Mouse (Mus musculus): Measurements from ENCODE around the gene Blmh.

Blmh gene

DNA sequence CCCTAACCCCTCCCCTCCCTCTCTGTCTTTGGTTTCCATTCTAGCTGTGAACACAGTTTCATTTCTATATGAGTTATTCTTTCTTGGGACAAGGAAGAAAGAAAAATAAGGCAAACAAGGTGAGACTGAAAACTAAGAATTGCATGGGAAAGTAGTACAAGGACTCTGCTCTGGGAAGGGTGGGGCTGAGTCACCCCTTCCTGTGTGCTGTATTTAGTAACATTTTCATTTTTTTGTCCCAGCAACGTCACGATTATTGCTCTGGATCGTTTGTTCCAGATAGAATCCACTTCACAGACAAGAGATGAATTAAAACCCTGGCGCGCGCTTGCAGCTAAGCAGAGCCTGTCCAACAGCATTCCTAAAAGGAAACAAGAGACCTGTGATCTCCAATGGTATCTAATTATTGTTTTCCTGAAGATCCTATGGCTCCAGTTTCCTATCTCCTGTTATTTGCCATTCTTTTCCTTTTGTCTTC lies at the start of gene Blmh:
Gene Blmh, plus strand, starts transcription at position 51 of the 478 bp plus-strand sequence.
- DNase-seq, result no peak

DNA sequence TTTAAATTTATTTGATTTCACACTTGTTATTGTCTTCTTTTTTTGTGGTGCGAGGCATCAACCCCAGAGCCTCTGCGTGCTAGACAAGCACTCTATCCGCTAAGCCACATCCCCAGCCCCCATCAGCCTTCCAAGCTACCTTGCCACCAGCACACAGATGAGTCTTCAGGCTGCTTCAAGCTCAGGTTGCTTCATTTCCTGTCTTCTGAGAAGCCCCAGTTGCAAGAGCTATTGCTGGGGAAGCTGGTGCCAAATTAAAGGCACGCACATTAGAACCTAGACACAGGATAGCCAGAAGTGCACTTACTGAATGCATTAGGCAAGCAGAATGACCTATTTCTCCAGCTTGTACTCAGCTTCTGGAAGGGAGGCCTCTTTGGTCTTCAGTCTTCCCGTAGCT lies 44.8 kb upstream of the Blmh start:
- DNase-seq, result peak in 1 of 2 experiments; percentile 32

DNA sequence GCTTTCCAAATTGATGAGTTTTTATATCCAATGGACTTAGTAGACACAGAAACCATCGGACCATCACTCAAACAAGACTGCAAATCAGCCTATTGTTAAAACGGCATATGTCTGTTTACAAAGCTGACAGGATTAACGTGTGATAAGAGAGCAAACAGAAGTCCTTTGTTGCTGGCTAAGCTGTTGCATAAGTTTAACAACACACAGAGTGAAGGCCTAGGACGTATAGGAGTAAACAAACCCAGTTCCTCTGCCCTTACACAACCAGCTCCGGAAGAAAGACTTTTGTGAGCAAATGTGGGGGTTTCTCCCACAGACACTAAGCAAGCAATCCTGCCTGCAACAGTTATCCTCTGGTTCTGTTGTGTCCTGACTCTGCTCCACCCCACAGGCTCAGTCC lies 40.2 kb upstream of the Blmh start:
- DNase-seq, result no peak

DNA sequence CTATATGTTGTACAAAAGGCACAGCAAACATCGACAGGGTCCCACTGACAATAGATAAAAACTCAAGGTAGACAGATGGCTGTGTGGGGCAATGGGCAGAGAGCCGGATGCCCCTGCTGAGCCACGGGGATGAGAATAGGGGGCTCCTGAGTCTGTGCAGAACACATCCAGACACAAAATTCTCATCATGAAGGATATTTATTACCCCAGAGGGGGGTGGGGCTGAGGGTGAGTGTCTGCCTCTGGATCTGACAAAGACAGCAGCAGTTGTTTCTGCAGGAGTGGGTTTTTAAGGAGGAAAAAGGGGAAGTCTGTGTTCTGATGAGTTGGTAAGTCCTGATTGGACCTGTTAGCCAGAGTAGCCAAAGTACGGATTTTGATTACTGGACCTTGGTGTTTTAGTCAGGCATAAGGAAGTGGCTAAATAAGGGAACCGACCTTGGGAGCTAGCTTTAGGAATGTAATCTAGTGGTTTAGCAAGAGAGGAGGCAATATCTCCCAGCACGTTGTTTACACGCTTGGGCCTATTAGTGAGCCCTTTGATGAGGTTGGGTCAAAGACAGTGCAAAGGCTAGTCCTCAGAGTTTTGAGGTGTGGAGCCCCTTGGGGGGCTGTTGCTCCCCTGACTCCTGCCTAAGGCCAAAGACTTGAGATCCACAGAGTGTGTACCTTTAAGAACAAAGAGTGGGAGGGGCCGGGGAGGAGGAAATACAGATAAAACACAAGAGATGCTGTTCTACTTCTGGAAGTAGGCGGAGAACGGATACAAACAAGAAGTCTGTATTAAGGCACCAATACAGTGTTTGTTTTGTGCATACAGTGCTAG lies 35.1 kb upstream of the Blmh start:
- DNase-seq, result peak in 1 of 2 experiments; percentile 52

DNA sequence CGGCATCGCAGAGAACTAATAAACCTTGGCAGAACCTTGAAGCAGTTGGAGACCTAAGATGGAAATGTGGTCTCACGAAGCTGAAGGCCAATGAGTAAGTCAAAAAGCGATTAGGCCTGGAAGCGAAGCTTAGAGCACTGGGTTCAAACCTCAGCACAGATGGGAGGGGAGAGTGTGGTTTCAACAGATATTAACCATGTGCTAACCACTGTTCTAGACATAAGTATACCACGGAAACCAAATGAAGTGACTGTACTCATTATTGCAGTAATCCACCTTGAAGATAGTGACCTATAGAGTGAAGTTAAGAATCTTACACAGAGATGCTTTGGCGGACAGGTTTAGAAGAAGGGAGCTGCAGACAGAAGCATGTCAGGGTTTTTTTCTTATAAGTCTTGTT lies 33.4 kb upstream of the Blmh start:
- DNase-seq, result no peak

DNA sequence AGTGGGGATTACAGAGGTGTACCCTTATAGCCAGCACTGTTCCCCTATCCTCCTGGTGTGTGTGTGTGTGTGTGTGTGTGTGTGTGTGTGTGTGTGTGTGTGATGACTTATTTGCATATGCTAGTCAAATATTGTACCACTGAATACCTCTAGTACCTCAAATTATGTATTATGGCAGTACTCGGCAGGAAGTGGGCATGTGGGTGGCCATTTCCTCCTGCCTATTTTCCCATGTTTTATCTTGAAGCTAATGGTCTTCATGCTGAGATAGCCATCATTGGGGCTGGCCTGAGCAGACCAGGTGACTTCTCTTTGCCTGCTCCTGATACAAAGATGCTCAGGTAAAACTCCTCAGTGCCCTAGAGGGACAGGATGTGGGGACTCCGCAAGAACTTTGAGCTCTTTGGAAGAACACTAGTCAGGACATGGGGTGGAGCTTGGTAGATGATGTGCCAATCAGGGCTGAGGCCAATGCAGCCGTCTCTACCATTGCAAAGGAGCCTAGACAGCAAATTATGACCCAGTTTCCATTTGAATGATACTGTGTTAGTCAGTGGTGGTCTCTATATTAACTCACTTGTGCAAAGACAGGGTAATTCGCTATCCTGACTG lies 32.8 kb upstream of the Blmh start:
- no peak for DNase-seq

DNA sequence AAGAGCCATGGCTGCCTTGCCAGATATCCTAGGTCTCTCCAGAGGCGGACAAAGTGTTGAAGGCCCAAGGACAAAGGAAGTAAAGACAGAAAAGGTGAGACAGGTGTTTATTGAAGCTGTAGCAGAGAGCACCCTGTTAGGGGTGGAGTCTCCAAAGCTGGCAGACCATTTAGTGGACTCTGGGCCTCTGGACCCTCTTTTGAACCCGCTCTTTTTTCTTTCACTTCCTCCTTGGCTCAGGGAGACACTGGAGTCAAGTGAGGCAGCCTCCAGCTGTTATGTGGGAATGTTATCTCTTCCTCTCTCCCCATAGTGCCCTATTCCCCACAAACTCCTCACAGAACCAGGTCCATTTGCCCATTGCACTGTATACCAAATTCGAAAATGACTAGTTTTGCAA lies 31.6 kb upstream of the Blmh start:
- DNase-seq, result no peak

DNA sequence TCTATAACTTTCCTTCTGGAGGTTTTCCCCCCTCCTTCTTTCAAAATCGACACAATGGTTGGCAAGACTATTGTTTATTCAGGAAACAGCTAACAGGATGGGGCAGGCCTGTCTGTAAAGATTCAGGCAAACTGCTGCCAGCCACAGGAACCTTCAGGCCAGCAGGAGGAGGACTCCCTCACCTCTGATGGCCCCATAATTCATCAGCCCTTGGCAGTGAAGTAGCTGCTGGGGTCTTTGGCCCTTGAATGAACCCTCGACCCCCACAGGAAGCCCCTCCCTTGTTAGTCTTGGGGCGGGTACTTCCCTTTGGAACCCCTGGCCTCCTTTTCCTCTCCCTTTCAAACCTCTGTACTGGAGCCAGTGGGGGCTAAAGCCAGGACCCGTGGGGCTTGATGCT lies 31.0 kb upstream of the Blmh start:
- DNase-seq, result peak; percentile 66 to 86

DNA sequence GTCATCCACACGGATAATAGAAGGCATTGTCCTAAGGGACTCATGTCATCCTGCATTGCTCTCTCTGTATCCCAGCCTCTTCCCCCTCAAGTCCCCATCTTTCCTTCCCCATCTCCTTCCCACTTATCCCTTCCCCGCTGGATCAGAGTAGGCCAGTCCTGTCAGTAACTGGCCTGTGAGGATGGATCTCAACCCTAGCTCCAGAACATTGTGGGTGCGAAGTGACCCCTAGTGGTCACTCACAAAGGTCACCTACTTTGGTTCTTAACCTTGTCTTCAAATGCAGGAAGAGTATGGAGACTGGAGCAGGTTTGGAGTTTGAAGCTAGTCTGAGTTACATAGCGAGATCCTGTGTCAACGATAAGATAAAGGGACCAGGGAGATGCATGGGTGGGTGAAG lies 30.4 kb upstream of the Blmh start:
- peak; percentile 70 to 75 for DNase-seq

DNA sequence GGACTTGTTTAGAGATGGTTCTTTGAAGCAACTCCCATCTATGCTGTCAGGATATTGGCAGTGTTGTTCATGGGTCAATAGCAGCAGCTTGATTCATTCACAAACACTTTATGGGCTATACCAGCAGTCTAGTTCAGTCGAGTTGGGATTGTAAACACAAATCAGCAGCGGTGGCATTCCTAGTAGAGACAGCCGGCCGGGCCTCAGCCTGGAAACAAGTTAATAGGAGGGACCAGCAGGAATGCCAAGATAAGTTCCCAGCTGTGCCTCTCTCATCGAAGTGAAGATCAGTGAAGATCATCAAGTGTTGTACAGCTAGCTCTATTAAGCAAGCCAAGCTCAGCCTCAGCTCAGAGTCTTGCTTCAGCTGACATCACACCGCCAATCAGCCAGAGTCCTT lies 28.2 kb upstream of the Blmh start:
- DNase-seq, result peak; percentile 63 to 89

DNA sequence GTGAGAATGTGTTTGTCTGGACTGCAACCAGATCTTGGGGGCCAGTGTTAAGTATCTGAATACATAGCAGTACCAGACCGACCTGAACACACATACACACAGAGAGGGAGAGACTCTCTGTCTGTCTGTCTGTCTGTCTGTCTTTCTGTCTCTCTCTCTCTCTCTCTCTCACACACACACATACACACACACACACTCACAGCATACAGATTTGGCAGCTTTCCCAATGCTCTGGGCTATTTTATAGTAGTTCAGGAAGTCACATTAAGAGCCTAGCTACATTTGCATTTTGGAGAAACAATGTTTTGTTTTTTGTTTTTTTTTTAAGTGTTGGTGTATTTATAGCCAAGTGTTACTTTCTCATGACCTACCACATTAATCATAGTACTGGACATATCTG lies 27.5 kb upstream of the Blmh start:
- DNase-seq, result no peak

DNA sequence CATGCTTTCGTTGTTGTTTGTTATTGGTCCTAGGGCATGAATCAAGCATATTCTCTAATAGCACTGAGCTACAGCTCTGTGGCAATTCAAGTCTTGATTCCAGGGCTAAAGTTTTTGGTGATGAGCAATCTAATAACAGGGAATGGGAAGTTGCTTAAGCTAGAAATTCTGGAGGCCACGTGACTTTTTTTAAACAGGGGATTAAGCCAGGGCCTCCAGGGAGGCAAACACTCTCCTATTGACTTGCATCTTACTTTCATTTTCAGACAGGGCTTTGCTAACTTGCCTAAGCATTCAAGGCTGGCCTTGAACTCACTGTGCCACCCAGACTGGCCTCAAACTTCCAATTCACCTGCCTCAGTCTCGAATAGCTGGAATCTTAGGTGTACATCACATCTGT lies 26.7 kb upstream of the Blmh start:
- DNase-seq, result no peak

DNA sequence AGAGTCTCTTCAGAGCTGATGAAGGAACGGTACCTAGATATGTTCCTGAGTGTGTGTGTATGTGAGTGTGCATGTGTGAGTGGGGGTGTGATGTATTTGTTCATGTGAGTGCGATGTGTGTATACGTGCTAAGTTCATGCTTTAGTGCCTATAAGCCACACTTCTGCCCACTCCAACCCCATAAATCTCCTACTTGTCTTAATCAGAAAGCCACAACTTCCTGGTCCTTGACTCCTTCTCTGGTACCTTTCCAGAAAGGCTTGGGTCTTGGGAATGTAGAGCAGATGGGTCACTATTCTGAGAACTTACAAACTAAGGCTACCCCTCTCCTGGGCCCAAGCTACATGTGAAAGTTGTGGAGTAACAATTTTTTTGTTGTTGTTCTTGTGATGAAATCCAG lies 25.9 kb upstream of the Blmh start:
- no peak for DNase-seq

DNA sequence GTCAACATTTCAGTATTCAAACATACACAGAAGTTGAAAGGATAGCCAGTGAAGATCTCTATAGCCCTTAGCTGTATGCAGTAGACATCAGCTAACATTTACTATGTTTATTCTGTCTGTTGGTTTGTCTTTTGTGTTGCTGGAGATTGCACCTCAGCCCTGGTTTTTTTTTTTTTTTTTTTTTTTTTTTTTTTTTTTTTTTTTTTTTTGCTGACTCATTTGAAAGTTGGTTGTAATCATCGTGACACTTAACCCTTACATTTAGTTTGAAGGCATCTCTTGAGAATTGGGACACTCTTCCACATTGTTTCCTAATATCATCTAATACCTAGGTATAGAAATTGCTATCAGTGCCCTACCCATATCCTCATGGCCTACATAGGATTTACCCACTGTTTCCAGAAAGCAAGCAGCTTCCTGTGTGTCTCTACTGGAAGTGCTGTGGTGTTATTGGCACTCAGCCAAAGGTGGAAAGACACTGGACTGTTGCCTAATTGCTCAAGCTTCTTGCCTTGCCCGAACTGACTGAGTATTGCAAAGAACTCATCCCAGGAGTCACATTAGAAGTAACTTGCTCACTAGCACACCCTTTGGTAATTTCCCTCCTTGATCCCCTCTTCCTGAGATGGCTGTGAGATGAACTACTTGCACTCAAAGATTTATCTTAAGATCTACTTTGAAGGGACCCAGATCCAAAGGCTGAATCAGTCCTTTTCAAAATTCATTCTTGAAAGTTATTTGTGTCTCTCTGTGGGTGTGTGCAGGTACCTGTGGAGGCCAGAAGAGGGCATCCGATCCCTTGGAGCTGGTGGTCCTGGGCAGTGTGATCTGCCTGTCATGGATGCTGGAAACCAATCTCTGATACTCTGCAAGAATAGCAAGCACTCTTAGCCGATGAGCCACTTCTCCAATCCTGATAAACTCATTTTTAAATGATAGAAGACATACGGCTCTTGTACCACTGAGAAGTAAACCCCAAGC lies 24.6 kb upstream of the Blmh start:
- DNase-seq, result peak in 1 of 2 experiments; percentile 64

DNA sequence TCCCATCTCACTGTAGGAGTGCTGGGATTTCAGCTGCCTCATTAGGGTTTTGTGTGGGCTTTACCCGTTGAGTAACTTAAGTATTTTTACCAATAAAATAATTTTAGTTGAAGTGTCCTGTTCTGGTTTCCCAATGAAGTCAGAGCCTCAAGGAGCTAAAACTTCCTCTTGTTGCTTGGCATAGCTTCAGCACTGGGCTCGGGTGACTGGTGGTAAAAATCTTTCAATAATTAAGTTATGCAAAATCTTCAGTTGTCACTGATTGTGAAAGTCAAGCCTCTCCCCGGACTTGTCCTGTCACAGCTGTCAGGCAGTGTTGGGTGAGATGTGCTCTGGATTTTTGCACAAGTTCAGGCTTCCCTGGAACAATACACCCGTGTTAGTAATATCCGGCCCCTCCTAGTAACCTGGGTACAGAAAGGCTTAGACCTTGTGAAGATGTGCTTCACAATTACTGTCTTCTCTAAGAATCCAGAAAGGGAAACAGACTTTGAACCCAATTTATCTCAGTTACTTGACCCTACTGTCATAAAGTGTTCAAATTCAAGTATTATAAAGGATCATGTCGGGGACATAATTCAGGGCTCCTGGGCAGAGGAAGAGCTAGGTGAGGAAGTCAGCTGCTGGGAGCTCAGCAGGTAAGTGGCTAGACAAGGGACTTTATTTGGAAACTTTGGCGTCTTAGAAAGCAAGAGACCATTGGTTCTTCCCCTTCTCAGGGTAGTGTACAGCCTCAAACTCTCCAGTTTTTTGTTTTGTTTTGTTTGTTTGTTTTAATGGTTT lies 22.8 kb upstream of the Blmh start, which contains the start of gene Tmigd1:
Gene Tmigd1, plus strand, starts transcription at position 581 of the 783 bp plus-strand sequence.
- no peak for DNase-seq

DNA sequence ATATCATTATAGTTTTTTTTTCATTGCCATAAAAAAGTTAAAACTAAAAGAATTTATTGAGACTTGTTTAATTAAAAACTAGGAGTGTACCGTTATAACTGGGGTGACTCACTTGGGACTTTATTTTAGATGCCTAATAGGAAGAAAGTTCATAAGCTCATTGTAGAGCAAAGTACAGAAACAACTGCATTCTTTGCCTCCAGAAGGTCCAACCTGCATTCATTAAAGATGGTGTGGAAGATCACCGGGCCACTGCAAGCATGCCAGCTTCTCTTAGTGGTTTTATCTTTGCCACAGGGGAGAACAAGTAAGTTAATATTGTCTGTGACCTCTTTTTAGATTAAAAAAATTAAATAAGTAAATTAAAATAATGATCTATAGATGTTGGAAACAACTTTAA lies 20.3 kb upstream of the Blmh start:
- DNase-seq, result no peak

DNA sequence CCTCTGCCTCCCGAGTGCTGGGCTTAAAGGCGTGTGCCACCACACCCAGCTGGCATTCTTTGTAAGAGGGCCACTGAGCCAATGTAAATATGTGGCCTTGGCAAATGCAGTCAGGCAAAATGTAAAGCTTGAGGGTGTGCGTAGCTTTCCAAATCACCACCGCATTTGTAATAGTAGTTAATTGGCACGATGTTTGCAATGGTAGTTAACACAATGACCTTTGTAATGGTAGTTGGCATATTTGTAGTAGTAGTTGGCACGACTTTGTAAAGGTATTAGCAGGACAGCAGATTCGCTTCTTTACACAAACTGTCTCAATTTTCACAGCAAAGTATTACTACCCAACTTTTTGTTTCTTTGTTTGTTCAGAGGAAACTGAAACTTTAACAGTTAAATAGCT lies 16.0 kb upstream of the Blmh start:
- DNase-seq, result no peak

DNA sequence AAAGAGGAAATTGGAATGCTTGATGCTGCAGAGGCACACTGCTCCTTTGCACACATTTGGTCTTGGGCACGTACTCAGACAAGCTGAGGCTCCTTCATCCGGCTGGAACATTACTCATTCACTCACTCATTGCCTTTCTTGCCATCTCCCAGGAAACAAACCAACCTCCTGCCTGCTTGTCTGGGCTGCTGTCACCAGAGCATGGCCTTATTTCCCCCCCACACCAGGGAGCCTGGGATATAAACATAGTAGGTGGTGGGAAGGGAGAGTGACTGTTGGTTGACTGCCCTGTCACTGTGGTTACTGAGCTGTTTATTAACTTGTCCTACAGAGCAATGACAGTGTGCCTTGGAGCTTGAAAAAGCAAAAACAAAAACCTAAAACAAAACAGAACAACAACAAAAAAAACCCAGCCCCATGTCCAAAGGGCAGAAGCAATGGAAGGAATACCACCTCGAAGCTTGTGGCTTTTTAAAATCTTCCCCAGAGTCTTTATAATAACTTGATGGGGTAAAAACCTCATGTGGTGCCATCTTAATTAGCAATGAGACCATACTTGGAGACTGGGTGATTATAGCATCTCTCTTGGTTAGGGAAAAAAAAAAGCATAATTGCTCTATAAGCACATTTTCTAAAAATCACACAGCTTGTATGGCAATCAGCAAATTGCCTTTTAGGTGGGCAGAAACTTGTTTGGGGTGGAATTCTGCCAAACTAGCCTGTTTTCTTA lies 13.1 kb upstream of the Blmh start:
- DNase-seq, result peak; percentile 19 to 44

DNA sequence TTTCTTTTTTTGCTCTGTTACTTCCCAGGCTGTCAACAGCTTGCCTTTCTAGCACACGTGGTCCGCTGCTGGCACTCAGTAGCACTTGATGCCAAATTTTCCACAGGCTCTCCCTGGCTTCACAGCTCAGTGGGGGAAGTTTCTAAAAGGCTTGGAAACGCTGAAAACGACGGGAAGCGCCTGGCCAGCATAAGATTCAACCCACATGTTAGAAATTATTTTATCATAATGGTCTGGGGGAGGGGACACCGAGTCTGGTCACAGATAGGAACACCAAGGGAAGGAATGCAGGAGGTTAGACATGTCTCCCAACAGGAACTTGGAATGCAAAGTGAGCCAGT lies 12.6 kb upstream of the Blmh start:
- peak; percentile 20 to 48 for DNase-seq

DNA sequence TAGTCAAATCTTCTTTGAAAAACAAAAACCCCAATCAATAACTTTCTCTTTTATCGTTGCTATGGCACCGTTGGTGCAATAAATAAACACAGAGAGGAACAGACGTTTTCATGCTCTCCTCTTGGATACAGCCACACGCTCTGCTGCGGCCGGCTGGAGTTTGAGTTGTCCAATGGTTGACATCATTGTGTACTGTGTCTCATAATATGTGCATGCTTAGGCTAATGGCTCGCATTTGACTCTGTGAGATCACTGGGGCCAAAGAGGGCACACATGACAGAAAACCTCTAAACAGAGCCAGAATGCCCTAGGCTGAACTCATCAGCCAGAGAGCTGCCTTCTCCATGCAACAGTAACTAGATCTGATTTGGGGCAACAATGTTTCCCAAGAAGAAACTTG lies 10.2 kb upstream of the Blmh start:
- peak; percentile 47 to 76 for DNase-seq

DNA sequence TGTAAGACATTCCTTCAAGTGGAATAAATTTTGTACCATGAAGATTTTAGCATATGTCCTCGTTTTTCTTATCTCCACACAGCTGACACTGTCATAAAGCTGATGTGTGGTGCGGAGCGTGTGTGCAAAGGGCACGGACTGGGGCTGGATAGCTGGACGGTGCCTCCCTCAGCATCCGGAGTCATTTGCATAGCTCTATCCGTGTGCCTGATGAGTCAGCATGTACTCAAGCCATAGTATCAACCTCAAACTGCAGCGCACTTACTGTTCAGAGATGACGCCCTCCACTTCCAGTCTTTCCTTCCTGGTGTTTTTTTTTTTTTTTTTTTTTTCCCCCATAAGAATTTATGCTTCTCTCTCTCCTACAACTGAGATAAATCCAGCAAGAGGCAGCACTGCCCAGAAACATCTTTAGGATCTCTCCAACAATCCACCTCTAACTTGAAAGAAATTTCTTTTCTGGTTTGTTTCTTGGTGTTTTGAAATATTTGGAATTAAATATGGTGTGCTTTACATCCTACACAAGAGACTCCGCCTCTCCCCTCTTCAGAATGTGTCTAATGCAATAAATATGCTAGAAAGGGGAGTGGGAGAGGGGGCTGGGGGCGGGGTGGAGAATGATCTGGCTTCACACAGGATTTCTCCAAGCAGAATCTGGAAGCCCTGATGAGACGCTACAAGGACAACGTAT lies 7.9 kb upstream of the Blmh start:
- DNase-seq, result peak in 1 of 2 experiments; percentile 40
